Mouse (Mus musculus) kidney, postnatal 14 days (tissue): Measurements from ENCODE around the gene Wdr73.
"Not testable (repeated sequence)": the region's sequence is repeated elsewhere in the genome, so short reads cannot be mapped to it uniquely, and the experiment has no call there.

Experiments used
- DNase-seq: peaks from one replicate; pipeline ENCODE4 v3.0.0; 2022; ENCODE audit warnings: mixed read lengths

Wdr73 gene

GRCm38 (mm10) chr7:80900944-80901501 is at the start of gene Wdr73:
Gene Wdr73, minus strand, starts transcription at chr7:80901269.
- DNase-seq = peak; percentile 95

- peak; percentile 96 for DNase-seq
Measured at GRCm38 (mm10) chr7:80947445-80948350, 46.6 kb upstream of the Wdr73 start, which contains the start of gene Sec11a. Gene Sec11a, minus strand, starts transcription at chr7:80947780.

- DNase-seq = no peak
Measured at GRCm38 (mm10) chr7:80939808-80940207, 38.7 kb upstream of the Wdr73 start.

GRCm38 (mm10) chr7:80937304-80937666 is 36.2 kb upstream of the Wdr73 start:
- not testable (repeated sequence) for DNase-seq

- not testable (repeated sequence) for DNase-seq
Measured at GRCm38 (mm10) chr7:80936617-80937303, 35.7 kb upstream of the Wdr73 start.

GRCm38 (mm10) chr7:80935834-80936233 is 34.8 kb upstream of the Wdr73 start:
- DNase-seq = no peak

- DNase-seq = no peak
Measured at GRCm38 (mm10) chr7:80932777-80933176, 31.7 kb upstream of the Wdr73 start.

GRCm38 (mm10) chr7:80931618-80932207 is 30.6 kb upstream of the Wdr73 start:
- DNase-seq = no peak

- no peak for DNase-seq
Measured at GRCm38 (mm10) chr7:80923165-80923564, 22.1 kb upstream of the Wdr73 start.

- no peak for DNase-seq
Measured at GRCm38 (mm10) chr7:80919647-80920008, 18.6 kb upstream of the Wdr73 start.

- DNase-seq = no peak
Measured at GRCm38 (mm10) chr7:80918982-80919646, 18.0 kb upstream of the Wdr73 start.

GRCm38 (mm10) chr7:80917916-80918465 is 16.9 kb upstream of the Wdr73 start:
- peak; percentile 61 for DNase-seq

- no peak for DNase-seq
Measured at GRCm38 (mm10) chr7:80912496-80912895, 11.4 kb upstream of the Wdr73 start.

- no peak for DNase-seq
Measured at GRCm38 (mm10) chr7:80911053-80911452, 10.0 kb upstream of the Wdr73 start.

GRCm38 (mm10) chr7:80904921-80905515 is 3.9 kb upstream of the Wdr73 start, which contains the start of gene Nmb:
Gene Nmb, minus strand, starts transcription at chr7:80905076.
- peak; percentile 83 for DNase-seq

- DNase-seq = no peak
Measured at GRCm38 (mm10) chr7:80903625-80904422, 2.8 kb upstream of the Wdr73 start.

GRCm38 (mm10) chr7:80901541-80902274 is 639 bp upstream of the Wdr73 start:
- DNase-seq = no peak

- no peak for DNase-seq
Measured at GRCm38 (mm10) chr7:80897721-80898120, 3.3 kb downstream of the Wdr73 start.

GRCm38 (mm10) chr7:80897134-80897533 is 3.9 kb downstream of the Wdr73 start:
- DNase-seq = no peak

GRCm38 (mm10) chr7:80894815-80895519 is 6.1 kb downstream of the Wdr73 start:
- no peak for DNase-seq
